Mouse (Mus musculus): ENCODE results near the gene Exosc10. TPM values are rescaled to one million over a fixed set of nuclear protein-coding genes. Genes with fewer than 3 reads are reported as not detected.

Gene Exosc10
- polyA plus RNA-seq, 1 experiment: 23.5 TPM

DNA sequence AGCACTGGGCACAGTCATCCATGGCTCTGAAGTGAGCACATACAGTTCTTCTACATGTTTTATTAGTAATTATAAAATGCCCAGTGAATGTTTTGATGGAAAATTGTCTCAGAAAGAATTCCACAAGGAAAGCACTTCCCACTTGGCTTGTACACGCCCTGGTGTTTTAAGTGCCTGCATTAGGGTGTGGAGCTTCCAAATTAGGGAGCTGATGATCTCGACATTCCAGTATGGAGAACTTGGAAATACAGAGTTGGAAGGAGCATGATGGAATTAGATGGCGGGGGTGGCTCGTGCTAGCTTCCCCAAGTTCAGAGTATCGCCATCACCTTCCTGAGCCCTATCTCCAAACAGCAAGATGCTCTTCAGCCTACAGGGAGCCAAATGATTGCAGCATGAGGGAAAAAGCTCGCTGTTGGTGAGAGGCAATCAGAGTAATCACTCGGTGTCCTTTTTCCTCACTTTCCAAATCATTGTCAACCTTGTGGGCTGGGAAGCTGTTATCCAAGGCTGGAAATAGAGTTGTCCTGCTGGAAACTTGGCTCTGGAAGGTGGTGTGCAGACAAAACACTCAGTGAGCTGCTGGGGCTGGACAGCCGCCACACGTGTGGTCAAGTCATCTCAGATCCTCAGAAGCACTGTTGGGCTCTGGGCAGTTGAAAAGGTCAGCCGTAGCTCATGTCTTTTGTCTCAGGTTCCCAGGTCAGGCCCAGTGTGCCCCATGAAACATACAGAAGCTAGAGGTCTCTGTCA is 30.9 kb upstream of the Exosc10 start:
- Histone ChIP-seq H3K4me3 (replicated peaks) (no peak overlapping the region), H3K9me3 (no peaks in the 10 kb centered on the region), H3K27me3 (replicated peaks) (no peaks in the 10 kb centered on the region), H3K4me1 (peaks cover 7% of the 10 kb centered on the region), H3K36me3 (replicated peaks; ENCODE audit: low read length) (peaks cover 91% of the 10 kb centered on the region)
- TF ChIP-seq FLI1 (IDR thresholded peaks at IDR 0.05; ENCODE audit: low read length): no peak
- no peak for TF ChIP-seq GATA1 (IDR thresholded peaks at IDR 0.05; ENCODE audit: borderline replicate concordance, low read length)

DNA sequence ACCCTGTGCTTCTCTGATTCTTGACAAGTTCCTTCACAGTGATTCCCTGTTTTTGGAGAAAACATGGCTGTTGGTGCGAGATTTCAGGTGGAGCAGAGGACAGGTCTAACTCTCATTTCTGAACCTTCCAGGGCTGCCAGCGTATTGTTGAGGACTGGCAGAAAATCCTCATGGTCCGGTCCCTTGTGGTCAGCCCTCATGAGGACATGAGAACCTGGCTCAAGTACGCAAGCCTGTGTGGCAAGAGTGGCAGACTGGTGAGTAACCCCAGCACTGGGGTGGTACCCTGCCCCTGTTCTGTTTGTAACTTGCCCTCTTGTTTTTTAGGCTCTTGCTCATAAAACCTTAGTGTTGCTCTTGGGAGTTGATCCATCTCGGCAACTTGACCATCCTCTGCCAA is 27.9 kb upstream of the Exosc10 start:
- Histone ChIP-seq H3K27me3 (replicated peaks) (no peaks in the 10 kb centered on the region), H3K4me3 (replicated peaks) (no peak overlapping the region), H3K4me1 (peaks cover 3% of the 10 kb centered on the region), H3K9me3 (no peaks in the 10 kb centered on the region), H3K36me3 (replicated peaks; ENCODE audit: low read length) (peaks cover 93% of the 10 kb centered on the region)
- TF ChIP-seq FLI1 (IDR thresholded peaks at IDR 0.05; ENCODE audit: low read length): no peak
- TF ChIP-seq GATA1 (IDR thresholded peaks at IDR 0.05; ENCODE audit: borderline replicate concordance, low read length): no peak

DNA sequence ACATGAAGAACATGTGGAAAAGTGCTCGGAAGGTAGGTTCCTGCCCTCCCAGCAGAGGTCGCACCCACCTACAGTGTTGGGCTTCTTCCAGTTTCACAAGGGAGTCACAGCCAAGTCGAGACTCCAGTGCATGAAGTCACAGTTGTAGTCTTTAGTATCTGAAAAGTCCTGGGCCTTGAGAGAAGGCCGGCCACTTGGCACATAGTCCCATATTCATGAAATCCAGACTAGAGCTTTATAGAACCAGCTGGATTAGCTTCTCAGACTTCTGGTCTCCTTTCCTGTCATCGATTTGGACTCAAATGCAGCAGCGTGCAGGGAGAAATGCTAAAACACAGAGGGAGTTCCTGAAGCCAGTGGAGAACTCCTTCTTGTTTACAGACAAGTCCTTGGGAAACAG is 27.5 kb upstream of the Exosc10 start:
- no peaks in the 10 kb centered on the region for H3K9me3 ChIP-seq
- no peak overlapping the region for H3K4me3 ChIP-seq (replicated peaks)
- peaks cover 3% of the 10 kb centered on the region for H3K4me1 ChIP-seq
- H3K27me3 ChIP-seq (replicated peaks): no peaks in the 10 kb centered on the region
- TF ChIP-seq GATA1 (IDR thresholded peaks at IDR 0.05; ENCODE audit: borderline replicate concordance, low read length) (no peak), FLI1 (IDR thresholded peaks at IDR 0.05; ENCODE audit: low read length) (no peak)
- peaks cover 93% of the 10 kb centered on the region for H3K36me3 ChIP-seq (replicated peaks; ENCODE audit: low read length)

DNA sequence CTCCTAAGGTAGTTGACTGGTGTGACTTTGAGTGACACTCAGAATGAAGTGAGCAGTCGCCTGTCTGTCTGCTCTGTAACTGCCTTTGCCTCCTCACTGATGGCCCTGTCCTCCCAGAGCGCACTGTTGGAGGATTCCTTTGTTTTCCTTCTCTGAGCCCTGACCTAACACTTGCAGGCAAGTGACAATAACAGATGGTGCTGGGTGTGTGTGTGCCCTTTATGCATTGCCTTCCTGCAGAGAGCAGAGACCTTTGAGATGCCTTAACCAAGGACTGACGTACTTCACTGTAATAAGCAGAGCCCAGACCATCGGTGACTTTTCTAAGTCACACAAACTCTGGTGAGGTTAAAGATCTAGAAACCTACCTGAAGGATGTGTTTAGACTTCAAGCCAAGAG is 26.9 kb upstream of the Exosc10 start:
- TF ChIP-seq FLI1 (IDR thresholded peaks at IDR 0.05; ENCODE audit: low read length) (no peak), GATA1 (IDR thresholded peaks at IDR 0.05; ENCODE audit: borderline replicate concordance, low read length) (no peak)
- Histone ChIP-seq H3K4me3 (replicated peaks) (no peak overlapping the region), H3K9me3 (no peaks in the 10 kb centered on the region), H3K4me1 (peaks cover 3% of the 10 kb centered on the region), H3K27me3 (replicated peaks) (no peaks in the 10 kb centered on the region), H3K36me3 (replicated peaks; ENCODE audit: low read length) (peaks cover 93% of the 10 kb centered on the region)

DNA sequence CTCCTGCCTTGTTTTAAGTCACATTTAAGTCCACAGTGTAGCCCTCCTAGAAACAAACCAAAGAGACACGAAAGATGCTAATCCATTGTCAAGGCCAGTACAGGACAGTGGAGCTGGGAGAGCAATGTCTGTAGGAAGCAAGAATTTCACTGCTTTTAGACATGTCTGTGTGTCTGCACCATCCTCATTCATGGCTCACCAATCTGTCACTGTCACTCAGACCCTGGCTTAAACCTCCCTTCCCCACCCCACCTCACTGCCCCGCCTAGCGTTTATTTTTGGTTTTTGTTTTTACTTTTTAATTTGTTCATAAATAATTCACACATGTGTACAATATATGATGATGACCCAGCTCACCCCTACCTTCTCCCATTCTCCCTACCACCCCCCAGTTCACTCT is 25.7 kb upstream of the Exosc10 start:
- Histone ChIP-seq H3K36me3 (replicated peaks; ENCODE audit: low read length) (peaks cover 93% of the 10 kb centered on the region), H3K4me1 (peaks cover 10% of the 10 kb centered on the region), H3K9me3 (no peaks in the 10 kb centered on the region), H3K27me3 (replicated peaks) (no peaks in the 10 kb centered on the region), H3K4me3 (replicated peaks) (no peak overlapping the region)
- no peak for TF ChIP-seq GATA1 (IDR thresholded peaks at IDR 0.05; ENCODE audit: borderline replicate concordance, low read length)
- TF ChIP-seq FLI1 (IDR thresholded peaks at IDR 0.05; ENCODE audit: low read length): no peak

DNA sequence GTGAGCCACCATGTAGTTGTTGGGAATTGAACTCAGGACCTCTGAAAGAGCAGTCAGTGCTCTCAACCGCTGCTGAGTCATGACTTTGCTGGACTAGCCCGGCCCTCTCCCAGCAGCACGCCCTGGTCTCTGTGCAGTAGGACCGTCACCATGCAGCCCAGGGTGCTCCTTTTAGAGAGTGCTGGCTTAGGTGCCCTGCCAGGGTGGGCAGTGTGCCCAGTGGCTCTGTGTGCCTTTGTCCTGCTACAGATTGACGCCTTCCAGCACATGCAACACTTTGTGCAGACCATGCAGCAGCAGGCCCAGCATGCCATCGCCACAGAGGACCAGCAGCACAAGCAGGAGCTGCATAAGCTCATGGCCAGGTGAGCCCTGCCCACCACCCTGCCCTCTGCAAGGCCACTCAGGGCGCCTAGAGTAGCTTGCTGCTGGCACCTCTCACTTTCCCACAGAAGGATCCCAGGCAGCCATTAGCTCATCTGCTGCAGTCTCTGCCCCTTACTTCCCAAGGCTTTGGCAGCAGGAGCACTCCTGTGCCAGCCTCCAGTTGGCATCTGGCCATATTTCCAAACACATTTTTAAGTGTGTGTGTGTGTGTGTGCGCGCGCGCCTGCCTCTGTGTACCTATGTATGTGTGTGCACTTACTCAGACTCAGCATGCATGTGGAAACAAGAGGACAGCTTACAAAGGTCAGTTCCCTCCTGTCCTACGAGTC is 24.5 kb upstream of the Exosc10 start:
- no peak for TF ChIP-seq FLI1 (IDR thresholded peaks at IDR 0.05; ENCODE audit: low read length)
- no peak for TF ChIP-seq GATA1 (IDR thresholded peaks at IDR 0.05; ENCODE audit: borderline replicate concordance, low read length)
- H3K9me3 ChIP-seq: no peaks in the 10 kb centered on the region
- peaks cover 95% of the 10 kb centered on the region for H3K36me3 ChIP-seq (replicated peaks; ENCODE audit: low read length)
- no peaks in the 10 kb centered on the region for H3K27me3 ChIP-seq (replicated peaks)
- H3K4me3 ChIP-seq (replicated peaks): no peak overlapping the region
- peaks cover 10% of the 10 kb centered on the region for H3K4me1 ChIP-seq

DNA sequence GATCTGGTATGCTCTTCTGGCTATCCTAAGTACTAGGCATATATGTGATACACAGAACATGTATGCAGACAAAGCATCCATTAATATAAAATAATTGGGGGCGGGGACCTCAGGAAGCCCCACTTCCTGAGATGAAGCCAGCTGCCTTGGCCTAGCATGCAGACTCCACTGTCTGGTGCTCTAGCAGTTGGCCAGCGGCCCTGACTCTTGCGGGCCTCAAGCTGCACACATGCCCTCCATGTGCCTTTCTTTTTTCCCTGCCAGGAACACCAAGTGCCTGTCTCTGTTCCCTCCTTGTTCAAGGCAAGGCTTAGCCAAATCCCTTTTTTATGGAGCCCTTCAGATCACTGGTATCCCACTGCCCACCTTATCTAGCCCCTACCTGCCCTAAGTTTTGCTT is 22.4 kb upstream of the Exosc10 start:
- TF ChIP-seq GATA1 (IDR thresholded peaks at IDR 0.05; ENCODE audit: borderline replicate concordance, low read length) (no peak), FLI1 (IDR thresholded peaks at IDR 0.05; ENCODE audit: low read length) (no peak)
- Histone ChIP-seq H3K36me3 (replicated peaks; ENCODE audit: low read length) (peaks cover 98% of the 10 kb centered on the region), H3K4me1 (peaks cover 10% of the 10 kb centered on the region), H3K27me3 (replicated peaks) (no peaks in the 10 kb centered on the region), H3K4me3 (replicated peaks) (no peak overlapping the region), H3K9me3 (no peaks in the 10 kb centered on the region)

DNA sequence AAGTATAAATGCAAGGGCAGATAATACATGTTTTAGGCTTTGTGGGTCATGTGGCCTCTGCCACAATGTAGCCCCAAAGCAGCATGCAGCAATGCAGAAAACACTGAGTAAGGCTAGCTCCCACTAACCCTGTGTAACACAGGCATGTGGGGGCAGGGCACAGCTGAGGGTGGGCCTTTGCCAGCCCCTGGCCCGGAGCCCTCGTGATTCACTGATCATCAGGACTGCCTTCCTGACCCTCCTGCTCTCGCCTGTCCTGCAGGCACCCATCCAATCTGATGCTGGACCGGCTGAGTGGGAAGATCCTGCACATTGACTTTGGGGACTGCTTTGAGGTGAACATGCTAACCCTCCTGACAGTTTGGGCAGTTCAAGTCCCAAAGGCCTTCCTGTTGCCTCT is 9.1 kb upstream of the Exosc10 start:
- Histone ChIP-seq H3K4me3 (replicated peaks) (no peak overlapping the region), H3K36me3 (replicated peaks; ENCODE audit: low read length) (peaks cover 93% of the 10 kb centered on the region), H3K27me3 (replicated peaks) (no peaks in the 10 kb centered on the region), H3K4me1 (no peaks in the 10 kb centered on the region), H3K9me3 (no peaks in the 10 kb centered on the region)
- no peak for TF ChIP-seq FLI1 (IDR thresholded peaks at IDR 0.05; ENCODE audit: low read length)
- no peak for TF ChIP-seq GATA1 (IDR thresholded peaks at IDR 0.05; ENCODE audit: borderline replicate concordance, low read length)

DNA sequence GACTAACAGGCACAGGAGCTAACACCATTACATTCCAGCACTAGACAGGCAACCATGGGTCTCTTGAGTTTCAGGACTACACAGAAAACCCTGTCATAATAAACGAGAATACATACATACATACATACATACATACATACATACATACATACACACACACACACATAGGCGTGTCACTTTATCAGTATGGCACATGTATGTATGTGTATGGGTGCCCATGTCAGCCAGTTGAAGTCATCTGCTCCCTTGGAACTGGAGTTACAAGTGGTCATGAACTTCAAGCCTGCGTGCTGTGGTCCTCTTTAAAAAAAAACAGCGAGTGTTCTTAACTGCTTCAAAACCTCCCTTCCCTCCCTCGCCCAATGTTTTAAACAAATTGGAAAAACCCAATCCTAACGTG is 463 bp upstream of the Exosc10 start:
- H3K36me3 ChIP-seq (replicated peaks; ENCODE audit: low read length): peaks cover 73% of the 10 kb centered on the region
- no peak for TF ChIP-seq FLI1 (IDR thresholded peaks at IDR 0.05; ENCODE audit: low read length)
- no peak for TF ChIP-seq GATA1 (IDR thresholded peaks at IDR 0.05; ENCODE audit: borderline replicate concordance, low read length)
- peaks cover 11% of the 10 kb centered on the region for H3K4me1 ChIP-seq
- no peaks in the 10 kb centered on the region for H3K27me3 ChIP-seq (replicated peaks)
- no peaks in the 10 kb centered on the region for H3K9me3 ChIP-seq
- peak overlapping the region; percentile 99 for H3K4me3 ChIP-seq (replicated peaks)

DNA sequence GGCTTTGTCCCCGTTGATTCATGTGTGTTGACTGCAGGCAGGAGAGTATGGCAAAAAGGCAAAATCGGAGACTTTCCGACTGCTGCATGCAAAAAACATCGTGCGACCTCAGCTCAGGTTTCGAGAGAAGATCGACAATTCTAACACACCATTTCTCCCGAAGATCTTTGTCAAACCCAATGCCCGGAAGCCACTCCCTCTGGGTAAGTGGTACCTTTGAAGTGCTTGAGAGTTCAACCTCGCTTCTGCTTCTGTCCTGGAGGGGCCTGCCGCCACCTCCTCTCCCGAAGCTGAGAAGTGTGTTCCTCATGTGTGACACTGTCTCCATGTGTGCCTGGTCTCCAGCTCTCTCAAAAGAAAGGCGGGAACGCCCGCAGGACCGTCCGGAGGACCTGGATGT is 4.4 kb downstream of the Exosc10 start:
- Histone ChIP-seq H3K4me1 (peaks cover 9% of the 10 kb centered on the region), H3K4me3 (replicated peaks) (no peak overlapping the region), H3K27me3 (replicated peaks) (no peaks in the 10 kb centered on the region), H3K36me3 (replicated peaks; ENCODE audit: low read length) (peaks cover 76% of the 10 kb centered on the region), H3K9me3 (no peaks in the 10 kb centered on the region)
- TF ChIP-seq FLI1 (IDR thresholded peaks at IDR 0.05; ENCODE audit: low read length) (no peak), GATA1 (IDR thresholded peaks at IDR 0.05; ENCODE audit: borderline replicate concordance, low read length) (no peak)
